Mouse (Mus musculus) CH12.LX (cell line): ENCODE measurements around the gene Aass.
"Not testable (repeated sequence)": the region's sequence is repeated elsewhere in the genome, so short reads cannot be mapped to it uniquely, and the experiment has no call there.

Source experiments
- CHD2 ChIP-seq: IDR thresholded peaks from 2 replicates; pipeline ENCODE4 v1.6.1; 2011; ENCODE audit warnings: low read length, improper control_type of control experiment
- MAX ChIP-seq: IDR thresholded peaks from 2 replicates; pipeline ENCODE4 v1.6.1; 2011; ENCODE audit warnings: low read length, improper control_type of control experiment
- MAZ ChIP-seq: IDR thresholded peaks from 2 replicates; pipeline ENCODE4 v1.6.1; 2012; ENCODE audit warnings: low read depth, mild to moderate bottlenecking, inconsistent platforms, low read length, improper control_type of control experiment, moderate library complexity
- NRF1 ChIP-seq: IDR thresholded peaks from 2 replicates; pipeline ENCODE4 v1.6.1; 2014; ENCODE audit warnings: low read depth, mild to moderate bottlenecking, inconsistent platforms, low read length, improper control_type of control experiment, moderate library complexity
- PAX5 ChIP-seq: IDR thresholded peaks from 2 replicates; pipeline ENCODE4 v1.6.1; 2012; ENCODE audit warnings: low read length, inconsistent platforms, mixed read lengths
- POLR2AphosphoS2 ChIP-seq: IDR thresholded peaks from 2 replicates; pipeline ENCODE4 v1.6.1; 2011; ENCODE audit warnings: low read depth, low read length, improper control_type of control experiment
- USF1 ChIP-seq: IDR thresholded peaks from 2 replicates; pipeline ENCODE4 v1.6.1; 2014; ENCODE audit warnings: low read depth, mild to moderate bottlenecking, inconsistent platforms, low read length, improper control_type of control experiment

GRCm38 (mm10) chr6:23089292-23089691, 43.5 kb downstream of the Aass start:
- TF ChIP-seq MAX, MAZ, USF1, CHD2, POLR2AphosphoS2, NRF1, PAX5: not testable (repeated sequence)
